8 mouse cellular contexts compared by ENCODE assay signal in genomic region chr9:107628721-107629410, GRCm38 (mm10). TPM values are rescaled to one million over a fixed set of nuclear protein-coding genes. Genes with fewer than 3 reads are reported as not detected.
DNase-seq lines count a peak whose midpoint lies in the region; ATAC-seq lines count a peak whose summit lies in the region.

No protein-coding gene starts in this region.

- no peak overlapping the region for H3K4me3 ChIP-seq in embryonic facial prominence, embryonic 15.5 days (replicated peaks)
- no peak overlapping the region for H3K4me3 ChIP-seq in hindbrain, embryonic 13.5 days

- 0 out of 2 replicates have a peak overlapping the region, but pooled peaks have one; percentile 4 for H3K9ac ChIP-seq in embryonic facial prominence, embryonic 15.5 days
- peak overlapping the region; percentile 94 for H3K9ac ChIP-seq in hindbrain, embryonic 13.5 days

- H3K4me1 ChIP-seq in embryonic facial prominence, embryonic 15.5 days: peaks cover 94% of the 10 kb centered on the region
- peaks cover 100% of the 10 kb centered on the region for H3K4me1 ChIP-seq in hindbrain, embryonic 13.5 days (replicated peaks)

- H3K27me3 ChIP-seq in embryonic facial prominence, embryonic 15.5 days: no peaks in the 10 kb centered on the region
- no peaks in the 10 kb centered on the region for H3K27me3 ChIP-seq in hindbrain, embryonic 13.5 days

- peak overlapping the region; percentile 17 for H3K4me2 ChIP-seq in embryonic facial prominence, embryonic 15.5 days (replicated peaks)
- peak overlapping the region; percentile 95 for H3K4me2 ChIP-seq in hindbrain, embryonic 13.5 days

- peak overlapping the region; percentile 94 for H3K27ac ChIP-seq in embryonic facial prominence, embryonic 15.5 days (replicated peaks)
- peak overlapping the region; percentile 97 for H3K27ac ChIP-seq in hindbrain, embryonic 13.5 days

- 54% methylated on average over 15 of the region's 15 CpGs for WGBS in embryonic facial prominence, embryonic 15.5 days
- WGBS in hindbrain, embryonic 13.5 days: 43% methylated on average over 14 of the region's 15 CpGs

- peaks cover 17% of the 10 kb centered on the region for H3K36me3 ChIP-seq in embryonic facial prominence, embryonic 15.5 days
- peaks cover 11% of the 10 kb centered on the region; the same call in 1 of the 2 replicates for H3K36me3 ChIP-seq in hindbrain, embryonic 13.5 days

- ATAC-seq in embryonic facial prominence, embryonic 15.5 days (ENCODE audit: insufficient number of reproducible peaks, low FRiP score, low TSS enrichment, low read depth): no peak
- ATAC-seq in hindbrain, embryonic 13.5 days (ENCODE audit: low FRiP score): no peak
- ATAC-seq in monocyte, adult 5-6 weeks (replicated peaks; ENCODE audit: insufficient number of reproducible peaks, low FRiP score, low TSS enrichment, poor library complexity, severe bottlenecking): peak; percentile 73

- H3K9me3 ChIP-seq in embryonic facial prominence, embryonic 15.5 days (replicated peaks): no peaks in the 10 kb centered on the region
- no peaks in the 10 kb centered on the region for H3K9me3 ChIP-seq in hindbrain, embryonic 13.5 days

- DNase-seq in heart, adult 11 months: peak; percentile 99
- no peak for DNase-seq in heart, adult 8-10 months (ENCODE audit: low spot score)
- peak; percentile 39 for DNase-seq in liver
- no peak for DNase-seq in frontal cortex, adult 2 months (ENCODE audit: extremely low spot score in 1 of 2, low spot score in 1 of 2)
- no peak for DNase-seq in layer of hippocampus, adult 18-20 months (ENCODE audit: low spot score in 2 of 2)

RNA-seq across cellular contexts. Expression of gene Gnai2, which starts 6.3 kb away (rescaled TPM):
- total RNA-seq in heart, adult 8-10 months (2022): 100 to 1,000 TPM; 227 to 299 (median 259) TPM
- 458 and 459 TPM in 2 replicates for polyA plus RNA-seq in embryonic facial prominence, embryonic 15.5 days (2015; fragmentation: Nextera tagmentation; extraction: Ambion mirVana)
- polyA plus RNA-seq in hindbrain, embryonic 13.5 days (2015; fragmentation: Nextera tagmentation; extraction: Ambion mirVana): 335 and 338 TPM in 2 replicates
- 646 to 794 TPM (median 705 TPM) in 3 replicates for total RNA-seq in monocyte, adult 5-6 weeks (2017)
- polyA plus RNA-seq in frontal cortex, adult 2 months (2012; rRNA removed): 334 and 351 TPM in 2 replicates
- 100 to 1,000 TPM; 228 to 231 TPM for total RNA-seq in layer of hippocampus, adult 18-20 months (2021)

RNA-seq across cellular contexts. Expression of gene Sema3b, which starts 19.8 kb away (rescaled TPM):
- 10 to 100 TPM; 21.1 to 33.0 (median 24.2) TPM for total RNA-seq in heart, adult 8-10 months (2022)
- polyA plus RNA-seq in embryonic facial prominence, embryonic 15.5 days (2015; fragmentation: Nextera tagmentation; extraction: Ambion mirVana): 21.2 and 22.7 TPM in 2 replicates
- 3.4 and 4.2 TPM in 2 replicates for polyA plus RNA-seq in hindbrain, embryonic 13.5 days (2015; fragmentation: Nextera tagmentation; extraction: Ambion mirVana)
- total RNA-seq in monocyte, adult 5-6 weeks (2017): 0.10 TPM in 1 of 3 replicates, not detected in the others
- polyA plus RNA-seq in frontal cortex, adult 2 months (2012; rRNA removed): 2.1 and 3.4 TPM in 2 replicates
- total RNA-seq in layer of hippocampus, adult 18-20 months (2021): 1 to 10 TPM; 1.5 to 2.5 TPM

RNA-seq across cellular contexts. Expression of gene Slc38a3, which starts 40.5 kb away (rescaled TPM):
- 10 to 100 TPM; 62.8 to 91.0 (median 81.6) TPM for total RNA-seq in heart, adult 8-10 months (2022)
- 3.7 and 4.2 TPM in 2 replicates for polyA plus RNA-seq in embryonic facial prominence, embryonic 15.5 days (2015; fragmentation: Nextera tagmentation; extraction: Ambion mirVana)
- 25.3 and 26.2 TPM in 2 replicates for polyA plus RNA-seq in hindbrain, embryonic 13.5 days (2015; fragmentation: Nextera tagmentation; extraction: Ambion mirVana)
- total RNA-seq in monocyte, adult 5-6 weeks (2017): not detected in 3 replicates
- polyA plus RNA-seq in frontal cortex, adult 2 months (2012; rRNA removed): 256 and 260 TPM in 2 replicates
- total RNA-seq in layer of hippocampus, adult 18-20 months (2021): 10 to 100 TPM; 57.8 to 62.6 TPM

RNA-seq across cellular contexts. Expression of gene Ifrd2, which starts 41.4 kb away (rescaled TPM):
- total RNA-seq in heart, adult 8-10 months (2022): 10 to 100 TPM; 43.7 to 58.2 (median 47.5) TPM
- 46.8 and 47.1 TPM in 2 replicates for polyA plus RNA-seq in embryonic facial prominence, embryonic 15.5 days (2015; fragmentation: Nextera tagmentation; extraction: Ambion mirVana)
- polyA plus RNA-seq in hindbrain, embryonic 13.5 days (2015; fragmentation: Nextera tagmentation; extraction: Ambion mirVana): 11.8 and 14.1 TPM in 2 replicates
- total RNA-seq in monocyte, adult 5-6 weeks (2017): 5.5 to 11.1 TPM (median 8.8 TPM) in 3 replicates
- polyA plus RNA-seq in frontal cortex, adult 2 months (2012; rRNA removed): 17.5 and 18.8 TPM in 2 replicates
- total RNA-seq in layer of hippocampus, adult 18-20 months (2021): 10 to 100 TPM; 12.5 to 13.2 TPM

RNA-seq across cellular contexts. Expression of gene Hyal3, which starts 48.2 kb away (rescaled TPM):
- under 1 TPM; 0.20 to 0.72 (median 0.25) TPM for total RNA-seq in heart, adult 8-10 months (2022)
- 2.0 TPM in 2 replicates for polyA plus RNA-seq in embryonic facial prominence, embryonic 15.5 days (2015; fragmentation: Nextera tagmentation; extraction: Ambion mirVana)
- 1.3 and 1.6 TPM in 2 replicates for polyA plus RNA-seq in hindbrain, embryonic 13.5 days (2015; fragmentation: Nextera tagmentation; extraction: Ambion mirVana)
- 1.4 TPM in 1 of 3 replicates, not detected in the others for total RNA-seq in monocyte, adult 5-6 weeks (2017)
- 0.69 and 0.74 TPM in 2 replicates for polyA plus RNA-seq in frontal cortex, adult 2 months (2012; rRNA removed)
- 1 to 10 TPM; 1.1 to 1.4 TPM for total RNA-seq in layer of hippocampus, adult 18-20 months (2021)

Comparison
In these comparisons a context has a peak if more than half of its experiments do, and no peak if none do; other contexts are left out.
1. DNase-seq: peak in heart, adult 11 months (single experiment) and liver (single experiment); none in heart, adult 8-10 months (single experiment), frontal cortex, adult 2 months (0 of 2) and layer of hippocampus, adult 18-20 months (0 of 2).
2. RNA of gene Sema3b, which starts 19.8 kb away (total RNA-seq): 21.1 to 33.0 TPM in heart, adult 8-10 months; 1.5 to 2.5 TPM in layer of hippocampus, adult 18-20 months and 0.10 TPM in monocyte, adult 5-6 weeks; every median in the first group is over 4 times any median in the second.
3. RNA of gene Slc38a3, which starts 40.5 kb away (total RNA-seq): 62.8 to 91.0 TPM in heart, adult 8-10 months and 57.8 to 62.6 TPM in layer of hippocampus, adult 18-20 months; not detected in monocyte, adult 5-6 weeks; every median in the first group is over 10 times any median in the second.